Mouse (Mus musculus) liver, embryonic 14.5 days (tissue): ENCODE measurements at regions not wholly inside any gene's neighbourhood (a gene's known extent, or its start where the extent isn't known, plus 50 kb on each side); places are given as distances from the start of the nearest gene placed in this dataset.

Source experiments
- CTCF ChIP-seq: IDR thresholded peaks from 2 replicates; pipeline ENCODE4 v1.5.1; 2016; ENCODE audit warnings: antibody characterized with exemption, low read depth, control low read depth
- EP300 ChIP-seq: IDR thresholded peaks from 2 replicates; pipeline ENCODE4 v1.6.1; 2016; ENCODE audit warnings: antibody characterized with exemption, low read depth

GRCm38 (mm10) chr14:31896500-31896899 lies 66.0 kb upstream of the Ankrd28 start:
- no peak for TF ChIP-seq CTCF
- TF ChIP-seq EP300, result no peak
